Mouse (Mus musculus) lung, postnatal 0 days (tissue): ENCODE data around the gene Otub2. TPM values are rescaled to one million over a fixed set of nuclear protein-coding genes. Genes with fewer than 3 reads are reported as not detected.

Experiments
- ATAC-seq: fragments of 200-750 bp; cut with Nextera tagmentation; 2 replicates; pipeline ENCODE4 v1.8.0; 2017; ENCODE audit warnings: moderate library complexity
- DNase-seq: peaks from one replicate; pipeline ENCODE4 v3.0.0-alpha.2; 2016; ENCODE audit warnings: low spot score
- H3K27ac ChIP-seq: fragments of 300-500 bp; sonication (generic); 2 replicates; pipeline ENCODE4 v1.5.1; 2014; ENCODE audit warnings: antibody characterized with exemption, mild to moderate bottlenecking, low read length, mixed read lengths
- H3K27me3 ChIP-seq: fragments of 300-500 bp; sonication (generic); replicated peaks from 2 replicates; pipeline ENCODE4 v1.6.1; 2014; ENCODE audit warnings: low read length, mixed read lengths; ENCODE audit not compliant: insufficient read depth
- H3K36me3 ChIP-seq: fragments of 300-500 bp; sonication (generic); 2 replicates; pipeline ENCODE4 v1.6.1; 2014; ENCODE audit warnings: low read length, mixed read lengths; ENCODE audit not compliant: insufficient read depth
- H3K4me1 ChIP-seq: fragments of 300-500 bp; sonication (generic); 2 replicates; pipeline ENCODE4 v1.6.1; 2014; ENCODE audit warnings: antibody characterized with exemption, low read depth, low read length, mixed read lengths; ENCODE audit not compliant: insufficient read depth
- H3K4me2 ChIP-seq: fragments of 300-500 bp; sonication (generic); replicated peaks from 2 replicates; pipeline ENCODE4 v1.6.1; 2014; ENCODE audit warnings: low read depth, mild to moderate bottlenecking, low read length, moderate library complexity, mixed read lengths
- H3K4me3 ChIP-seq: fragments of 300-500 bp; sonication (generic); 2 replicates; pipeline ENCODE4 v1.5.1; 2014; ENCODE audit warnings: low read depth, low read length
- H3K9ac ChIP-seq: fragments of 300-500 bp; sonication (generic); replicated peaks from 2 replicates; pipeline ENCODE4 v1.6.1; 2014; ENCODE audit warnings: low read depth, mild to moderate bottlenecking
- H3K9me3 ChIP-seq: fragments of 300-500 bp; sonication (generic); 2 replicates; pipeline ENCODE4 v1.6.1; 2016; ENCODE audit warnings: low read length, mixed read lengths
- CTCF ChIP-seq: IDR thresholded peaks from 2 replicates; pipeline ENCODE4 v1.5.1; 2016; ENCODE audit warnings: antibody characterized with exemption, mild to moderate bottlenecking
- EP300 ChIP-seq: IDR thresholded peaks from 2 replicates; pipeline ENCODE4 v1.6.1; 2016; ENCODE audit warnings: antibody characterized with exemption, mild to moderate bottlenecking, control low read depth
- WGBS: fragments of 180-500 bp; shearing (Covaris S2); extraction: QIAGEN DNeasy Blood & Tissue Kit; methylation state at CpG from one replicate; pipeline ENCODE4 v1.1.7; 2014; 5-methylcytosine and 5-hydroxymethylcytosine counted together
- polyA plus RNA-seq: library from polyadenylated mRNA; unstranded; fragments of >200 nt; fragmentation: Nextera tagmentation; extraction: Ambion mirVana; gene quantifications from 2 replicates; pipeline ENCODE4 v1.2.1, GENCODE M21; 2015

Otub2 gene
- polyA plus RNA-seq, 1 experiment from 2014 or later, result 6.4 TPM

GRCm38 (mm10) chr12:103445060-103445459 is 56.6 kb downstream of the Otub2 start:
- Histone ChIP-seq H3K9me3 (no peaks in the 10 kb centered on the region), H3K4me1 (no peaks in the 10 kb centered on the region), H3K36me3 (no peaks in the 10 kb centered on the region), H3K27ac (no peak overlapping the region), H3K9ac (no peak overlapping the region), H3K4me2 (no peak overlapping the region), H3K4me3 (no peak overlapping the region), H3K27me3 (no peaks in the 10 kb centered on the region)
- ATAC-seq, result no peak
- WGBS, result 81% methylated on average over 3 of the region's 3 CpGs
- TF ChIP-seq CTCF, result no peak
- TF ChIP-seq EP300, result no peak
- DNase-seq, result no peak

GRCm38 (mm10) chr12:103453361-103453760 is 64.9 kb downstream of the Otub2 start:
- no peaks in the 10 kb centered on the region for H3K9me3 ChIP-seq
- no peaks in the 10 kb centered on the region for H3K27me3 ChIP-seq
- H3K4me1 ChIP-seq, result no peaks in the 10 kb centered on the region
- DNase-seq (no peak), ATAC-seq (no peak)
- no peak overlapping the region for H3K27ac ChIP-seq
- no peak for TF ChIP-seq EP300
- TF ChIP-seq CTCF, result no peak
- H3K36me3 ChIP-seq, result no peaks in the 10 kb centered on the region
- no peak overlapping the region for H3K4me3 ChIP-seq
- no peak overlapping the region for H3K4me2 ChIP-seq
- H3K9ac ChIP-seq, result no peak overlapping the region

Other genes starting within 250 kb of the Otub2 start
- 0.13 TPM in 1 of 2 replicates, not detected in the other for gene Prima1, start 146.5 kb upstream of the Otub2 start, polyA plus RNA-seq
- 0.19 and 0.35 TPM in 2 replicates for gene Fam181a, start 77.7 kb upstream of the Otub2 start, polyA plus RNA-seq
- gene Asb2, start 32.7 kb upstream of the Otub2 start, polyA plus RNA-seq, result 5.1 TPM in 2 replicates
- gene 9330161L09Rik, start 19.1 kb downstream of the Otub2 start, polyA plus RNA-seq, result 0.18 and 0.19 TPM in 2 replicates
- gene Ddx24, start 37.1 kb downstream of the Otub2 start, polyA plus RNA-seq, result 87.2 and 92.0 TPM in 2 replicates
- 69.5 and 72.5 TPM in 2 replicates for gene Ifi27, start 45.5 kb downstream of the Otub2 start, polyA plus RNA-seq
- 23.1 and 47.7 TPM in 2 replicates for gene Ifi27l2a, start 55.0 kb downstream of the Otub2 start, polyA plus RNA-seq
- gene Ifi27l2b, start 68.5 kb downstream of the Otub2 start, polyA plus RNA-seq, result not detected in 2 replicates
- gene Ppp4r4, start 143.6 kb downstream of the Otub2 start, polyA plus RNA-seq, result 6.1 and 6.3 TPM in 2 replicates
- gene Serpina10, start 242.8 kb downstream of the Otub2 start, polyA plus RNA-seq, result 0.20 and 0.62 TPM in 2 replicates